Mouse (Mus musculus) adrenal gland, adult 18-20 months (tissue): ENCODE results near the gene Coq8a. TPM values are rescaled to one million over a fixed set of nuclear protein-coding genes. Genes with fewer than 3 reads are reported as not detected.

ENCODE experiments used
- DNase-seq, 2 experiments: peaks; one replicate each; pipeline ENCODE4 v3.0.0; 2021 to 2022; ENCODE audit warnings: low spot score in 2 of 2
- total RNA-seq, 2 experiments: library from RNA; stranded (reverse); gene quantifications; 1 replicate in 1 of 2; 2 replicates in 1 of 2; pipeline ENCODE4 v1.2.3; 2021

Gene Coq8a
- total RNA-seq, 2 experiments from 2014 or later: 319 to 568 TPM

DNA sequence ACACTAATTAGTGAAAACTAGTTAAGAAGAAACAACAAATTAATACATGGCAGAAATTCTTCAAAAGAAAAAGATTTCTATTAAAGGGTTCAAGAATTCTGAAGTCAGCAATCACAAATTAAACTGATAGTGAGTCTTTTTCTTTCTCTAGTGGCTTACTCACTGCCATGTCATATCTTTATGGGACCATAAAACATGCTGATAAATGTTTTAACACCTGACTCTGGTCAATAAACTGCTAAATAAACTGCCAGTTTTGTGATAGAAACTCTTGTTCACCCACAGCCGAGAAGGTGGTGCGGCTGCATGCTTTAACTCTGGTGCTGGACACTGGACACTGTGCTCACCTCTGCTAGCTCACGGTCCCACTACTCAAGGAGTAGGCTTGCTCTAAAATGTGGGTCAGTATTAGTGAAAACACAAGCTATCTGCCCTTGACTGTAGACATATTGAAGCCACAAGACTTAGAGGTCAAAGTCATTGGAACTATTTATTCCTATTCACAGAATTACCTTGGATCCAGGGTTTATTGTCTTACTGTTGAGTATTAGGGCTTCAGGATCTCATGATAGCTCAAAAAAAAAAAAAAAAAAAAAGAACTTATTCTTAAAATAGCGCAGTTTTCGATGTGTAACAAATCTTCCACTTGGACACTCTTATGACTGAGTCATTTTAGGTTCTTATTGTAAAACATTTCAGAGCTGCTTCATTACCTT, 71.2 kb downstream of the Coq8a start:
- no peak for DNase-seq

DNA sequence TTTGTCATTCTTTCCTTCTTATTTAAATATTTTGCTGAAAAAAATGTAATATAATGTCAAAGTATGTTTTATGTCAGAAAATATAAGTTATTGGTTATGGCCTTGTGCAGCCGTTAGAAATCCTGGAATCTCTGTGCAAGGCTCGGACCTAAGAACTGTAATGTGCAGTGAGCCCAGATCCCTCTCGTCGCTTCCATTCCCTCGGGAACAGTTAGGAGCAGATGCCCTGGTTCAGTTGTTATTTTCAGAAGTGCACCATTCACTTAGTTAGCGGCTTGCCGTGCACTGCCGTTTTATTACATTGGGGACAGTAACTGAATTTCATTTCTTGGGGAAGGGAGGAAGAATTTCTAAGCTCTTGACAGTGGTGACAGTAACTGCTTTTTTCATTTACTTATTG, 81.2 kb downstream of the Coq8a start:
- DNase-seq: no peak

DNA sequence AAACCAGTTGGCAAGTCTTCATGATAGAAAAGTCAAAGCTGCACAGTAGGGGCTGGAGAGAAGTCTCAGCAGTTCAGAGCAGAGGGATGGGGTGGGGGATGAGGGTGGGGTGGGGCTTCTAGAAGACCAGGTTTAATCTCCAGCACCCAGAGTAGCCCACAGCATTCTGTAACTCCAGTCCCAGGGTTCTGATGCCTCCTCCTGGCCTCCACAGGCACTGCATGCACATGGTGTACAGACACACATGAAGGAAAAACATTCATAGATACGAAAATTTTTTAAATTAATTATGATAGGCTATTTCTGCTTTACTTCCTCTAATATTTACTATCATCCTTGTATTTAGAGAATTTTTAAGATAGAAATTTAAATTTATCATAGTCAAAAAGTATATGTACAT, 82.9 kb downstream of the Coq8a start:
- no peak for DNase-seq

Other genes starting within 250 kb of the Coq8a start
- 10 to 100 TPM; 44.3 to 48.1 TPM for gene Cdc42bpa, start 239.1 kb downstream of the Coq8a start, total RNA-seq
- gene Psen2, start 63.8 kb upstream of the Coq8a start, total RNA-seq: 10 to 100 TPM; 29.0 to 33.0 TPM
- 10 to 100 TPM; 49.3 to 58.6 TPM for gene Itpkb, start 130.9 kb upstream of the Coq8a start, total RNA-seq